Comparison of ENCODE assay signal across 20 mouse cellular contexts in genomic region chr19:41454601-41455000, GRCm38 (mm10). TPM values are rescaled to one million over a fixed set of nuclear protein-coding genes. Genes with fewer than 3 reads are reported as not detected.
DNase-seq lines count a peak whose midpoint lies in the region; ATAC-seq and TF ChIP-seq lines count a peak whose summit lies in the region.
"Had no signal": no experiment of that assay in that cellular context is flagged by ENCODE, and none has a peak within 500 bp of the region (broad histone marks: within the 10 kb centered on the region; RNA-seq: fewer than 3 reads in every experiment).

No protein-coding gene starts in this region.

- no peak overlapping the region for H3K4me3 ChIP-seq in liver, embryonic 11.5 days (ENCODE audit: low read depth, low read length)
- 0 out of 4 replicates have a peak overlapping the region, but pooled peaks of 1 of the 2 experiments have one; percentile 21 for H3K4me3 ChIP-seq in ES-E14 (ENCODE audit: insufficient read depth in 1 of 2, low read depth in 1 of 2, low read length in 2 of 2, poor library complexity in 1 of 2, severe bottlenecking in 1 of 2)
- no peak overlapping the region for H3K4me3 ChIP-seq in bone marrow macrophage, adult 2 months (ENCODE audit: insufficient read depth, low read length)
- H3K4me3 ChIP-seq in liver, embryonic 16.5 days (ENCODE audit: low read depth, low read length): peak overlapping the region; percentile 19; the same call in 1 of the 2 replicates
- H3K4me3 ChIP-seq: embryonic facial prominence, embryonic 13.5 days; forebrain, embryonic 15.5 days; limb, embryonic 12.5 days; midbrain, embryonic 12.5 days had no signal

- peak overlapping the region; percentile 66 for H3K27ac ChIP-seq in liver, embryonic 11.5 days (ENCODE audit: low read depth, low read length)
- peak overlapping the region; percentile 94 for H3K27ac ChIP-seq in ES-E14 (ENCODE audit: insufficient read depth, low read depth, low read length, poor library complexity, severe bottlenecking)
- H3K27ac ChIP-seq in bone marrow macrophage, adult 2 months (ENCODE audit: insufficient read depth, low read depth, low read length): peak overlapping the region; percentile 34
- H3K27ac ChIP-seq in liver, embryonic 16.5 days (ENCODE audit: low read length): peak overlapping the region; percentile 48; the same call in 1 of the 2 replicates
- H3K27ac ChIP-seq: embryonic facial prominence, embryonic 13.5 days; forebrain, embryonic 15.5 days; hindbrain, postnatal 0 days; limb, embryonic 12.5 days; midbrain, embryonic 12.5 days had no signal

- ATAC-seq in liver, embryonic 11.5 days (replicated peaks; ENCODE audit: low FRiP score): no peak
- ATAC-seq in liver, embryonic 16.5 days (ENCODE audit: low read depth): no peak
- ATAC-seq in frontal cortex, adult (ENCODE audit: low TSS enrichment): no peak
- ATAC-seq: activated CD4-positive, CD25-positive, alpha-beta regulatory T cell, adult 4 months; forebrain, embryonic 15.5 days; hindbrain, postnatal 0 days; intestine, embryonic 16.5 days had no signal

- no peak for TF ChIP-seq POLR2A in bone marrow macrophage, adult 2 months (IDR thresholded peaks at IDR 0.05; ENCODE audit: borderline replicate concordance, low read depth, low read length)

- in situ Hi-C loops in ES-E14 (cut with MboI; ENCODE audit: low sequenced_read_pairs in 2 of 2, unreplicated experiment in 2 of 2): no loop called here

- peaks cover 6% of the 10 kb centered on the region for H3K4me1 ChIP-seq in liver, embryonic 11.5 days (replicated peaks; ENCODE audit: control insufficient read depth, insufficient read depth, low read length)
- H3K4me1 ChIP-seq in ES-E14 (ENCODE audit: control insufficient read depth in 2 of 2, insufficient read depth in 2 of 2, low read length in 2 of 2, poor library complexity in 1 of 2): peaks cover 2 to 22% of the 10 kb centered on the region in 2 experiments; a peak in 2 of 4 replicates
- H3K4me1 ChIP-seq in bone marrow macrophage, adult 2 months (ENCODE audit: control insufficient read depth, insufficient read depth, low read length): peaks cover 10% of the 10 kb centered on the region
- H3K4me1 ChIP-seq in liver, embryonic 16.5 days (ENCODE audit: control insufficient read depth, low read depth, low read length): peaks cover 24% of the 10 kb centered on the region
- H3K4me1 ChIP-seq: embryonic facial prominence, embryonic 13.5 days; forebrain, embryonic 15.5 days; limb, embryonic 12.5 days; midbrain, embryonic 12.5 days had no signal

- peak overlapping the region; percentile 22 for H3K4me2 ChIP-seq in liver, embryonic 11.5 days
- H3K4me2 ChIP-seq in liver, embryonic 16.5 days (ENCODE audit: low read depth, low read length): peak overlapping the region; percentile 30; the same call in 1 of the 2 replicates
- H3K4me2 ChIP-seq: embryonic facial prominence, embryonic 13.5 days; forebrain, embryonic 15.5 days; limb, embryonic 12.5 days; lung, embryonic 14.5 days; midbrain, embryonic 12.5 days had no signal

- H3K9ac ChIP-seq in liver, embryonic 11.5 days (ENCODE audit: low read depth, low read length): no peak overlapping the region; the same call in 1 of the 2 replicates
- peak overlapping the region; percentile 33; the same call in 1 of the 2 replicates for H3K9ac ChIP-seq in ES-E14 (ENCODE audit: insufficient read depth, low read depth, low read length, poor library complexity, severe bottlenecking)
- no peak overlapping the region for H3K9ac ChIP-seq in liver, embryonic 16.5 days (ENCODE audit: low read depth, low read length)
- H3K9ac ChIP-seq: embryonic facial prominence, embryonic 13.5 days; forebrain, embryonic 15.5 days; limb, embryonic 12.5 days; lung, embryonic 14.5 days; midbrain, embryonic 12.5 days had no signal

- 80% methylated on average over 6 of the region's 7 CpGs for WGBS in liver, embryonic 11.5 days
- 69% methylated on average over 6 of the region's 7 CpGs for WGBS in liver, embryonic 16.5 days (ENCODE audit: insufficient replicate concordance)

- no peak for TF ChIP-seq CTCF in bone marrow macrophage, adult 2 months (IDR thresholded peaks at IDR 0.05; ENCODE audit: low read depth, low read length)

- no peaks in the 10 kb centered on the region for H3K9me3 ChIP-seq in liver, embryonic 11.5 days (ENCODE audit: control insufficient read depth, low read length)
- no peaks in the 10 kb centered on the region for H3K9me3 ChIP-seq in ES-E14 (ENCODE audit: control insufficient read depth, insufficient read depth, low read depth, low read length)
- H3K9me3 ChIP-seq in liver, embryonic 16.5 days (replicated peaks; ENCODE audit: control insufficient read depth, low read length): peaks cover 10% of the 10 kb centered on the region
- H3K9me3 ChIP-seq: embryonic facial prominence, embryonic 13.5 days; forebrain, embryonic 15.5 days; limb, embryonic 12.5 days; midbrain, embryonic 12.5 days had no signal

- no peaks in the 10 kb centered on the region for H3K36me3 ChIP-seq in liver, embryonic 11.5 days (ENCODE audit: control insufficient read depth, insufficient read depth, low read length)
- H3K36me3 ChIP-seq in ES-E14 (ENCODE audit: control insufficient read depth, insufficient read depth, low read length, poor library complexity, severe bottlenecking): 0 out of 2 replicates have a peak, but pooled peaks cover 2% of the 10 kb centered on the region
- no peaks in the 10 kb centered on the region for H3K36me3 ChIP-seq in liver, embryonic 16.5 days (ENCODE audit: control insufficient read depth, insufficient read depth)
- H3K36me3 ChIP-seq: embryonic facial prominence, embryonic 13.5 days; forebrain, embryonic 15.5 days; limb, embryonic 12.5 days; midbrain, embryonic 12.5 days had no signal

- no peaks in the 10 kb centered on the region for H3K27me3 ChIP-seq in liver, embryonic 11.5 days (replicated peaks; ENCODE audit: control insufficient read depth, insufficient read depth, low read length)
- no peaks in the 10 kb centered on the region for H3K27me3 ChIP-seq in liver, embryonic 16.5 days (ENCODE audit: control insufficient read depth, insufficient read depth, low read depth, low read length)
- H3K27me3 ChIP-seq: embryonic facial prominence, embryonic 13.5 days; forebrain, embryonic 15.5 days; limb, embryonic 12.5 days; midbrain, embryonic 12.5 days had no signal

- DNase-seq in liver, embryonic 11.5 days (ENCODE audit: low spot score): no peak
- no peak for DNase-seq in liver
- DNase-seq in ES-E14 (ENCODE audit: low read depth, low spot score): no peak
- DNase-seq in thymus, postnatal 36 days: no peak
- DNase-seq in spleen, adult 18-20 months: no peak
- DNase-seq: cerebellum, adult 2 months; cerebellum, postnatal 36 days; gastrocnemius, postnatal 36 days; lung, postnatal 36 days had no signal

TF ChIP-seq in ES-E14, 5 proteins besides CTCF, POLR2A, EP300 and RAD21:
- no peak for TF ChIP-seq CHD2 (IDR thresholded peaks at IDR 0.05; ENCODE audit: low read depth, low read length)
- TF ChIP-seq MAFK (IDR thresholded peaks at IDR 0.05; ENCODE audit: insufficient read depth, low read depth, low read length): no peak
- TF ChIP-seq HCFC1 (IDR thresholded peaks at IDR 0.05; ENCODE audit: borderline replicate concordance, insufficient read depth, low read length): no peak
- TF ChIP-seq ZC3H11A (IDR thresholded peaks at IDR 0.05; ENCODE audit: borderline replicate concordance, low read depth, low read length): no peak
- TF ChIP-seq ZNF384 (IDR thresholded peaks at IDR 0.05; ENCODE audit: low read depth, low read length): no peak

RNA-seq across cellular contexts. Expression of gene Lcor, which starts 27.8 kb away (rescaled TPM):
- polyA plus RNA-seq in liver, embryonic 11.5 days (2014; fragmentation: Nextera tagmentation; extraction: Ambion mirVana): 10.0 and 10.4 TPM in 2 replicates
- total RNA-seq in ES-E14 (2012; rRNA removed): 9.9 and 10.2 TPM in 2 replicates
- 8.9 and 9.3 TPM in 2 replicates for polyA plus RNA-seq in bone marrow macrophage, adult 2 months (2012; ENCODE audit: insufficient read depth, insufficient read length, missing spikeins)
- polyA plus RNA-seq in liver, embryonic 16.5 days (2015; fragmentation: Nextera tagmentation; extraction: Ambion mirVana): 6.3 and 6.9 TPM in 2 replicates

Comparison
In these comparisons a context has a peak if more than half of its experiments do, and no peak if none do; other contexts are left out.
1. H3K27ac ChIP-seq: peak in every context shown above with its lines; median percentile 94 in ES-E14; 66 in liver, embryonic 11.5 days; 48 in liver, embryonic 16.5 days; 34 in bone marrow macrophage, adult 2 months.